Mouse (Mus musculus): Measurements from ENCODE around the gene Eif4ebp2.
"Not testable (repeated sequence)": the region's sequence is repeated elsewhere in the genome, so short reads cannot be mapped to it uniquely, and the experiment has no call there.

The Eif4ebp2 gene

GRCm38 (mm10) chr10:61465009-61465408, 12.5 kb upstream of the Eif4ebp2 start:
- DNase-seq: no peak

- DNase-seq: no peak
Measured at GRCm38 (mm10) chr10:61457182-61457581, 4.7 kb upstream of the Eif4ebp2 start.

- not testable (repeated sequence) for DNase-seq
Measured at GRCm38 (mm10) chr10:61453171-61453570, 710 bp upstream of the Eif4ebp2 start.

- peak; percentile 67 to 73 for DNase-seq
Measured at GRCm38 (mm10) chr10:61451931-61452617, 387 bp downstream of the Eif4ebp2 start.

- peak; percentile 43 to 51 for DNase-seq
Measured at GRCm38 (mm10) chr10:61451463-61451930, 964 bp downstream of the Eif4ebp2 start.

GRCm38 (mm10) chr10:61448834-61449233, 3.6 kb downstream of the Eif4ebp2 start:
- no peak for DNase-seq

- DNase-seq: no peak
Measured at GRCm38 (mm10) chr10:61447581-61448353, 4.7 kb downstream of the Eif4ebp2 start.

GRCm38 (mm10) chr10:61445016-61445415, 7.4 kb downstream of the Eif4ebp2 start:
- no peak for DNase-seq

- DNase-seq: no peak
Measured at GRCm38 (mm10) chr10:61443876-61444275, 8.6 kb downstream of the Eif4ebp2 start.

GRCm38 (mm10) chr10:61443456-61443855, 9.0 kb downstream of the Eif4ebp2 start:
- no peak for DNase-seq

- no peak for DNase-seq
Measured at GRCm38 (mm10) chr10:61440202-61440800, 12.2 kb downstream of the Eif4ebp2 start.

GRCm38 (mm10) chr10:61431375-61431774, 21.1 kb downstream of the Eif4ebp2 start:
- DNase-seq: peak in 1 of 2 experiments; percentile 33

GRCm38 (mm10) chr10:61429043-61429442, 23.4 kb downstream of the Eif4ebp2 start:
- no peak for DNase-seq

GRCm38 (mm10) chr10:61428416-61428815, 24.0 kb downstream of the Eif4ebp2 start:
- no peak for DNase-seq

GRCm38 (mm10) chr10:61427951-61428350, 24.5 kb downstream of the Eif4ebp2 start:
- DNase-seq: no peak

- DNase-seq: peak in 1 of 2 experiments; percentile 36
Measured at GRCm38 (mm10) chr10:61426251-61426757, 26.2 kb downstream of the Eif4ebp2 start.

- DNase-seq: peak; percentile 37 to 47
Measured at GRCm38 (mm10) chr10:61425047-61425446, 27.4 kb downstream of the Eif4ebp2 start.

- peak; percentile 28 to 37 for DNase-seq
Measured at GRCm38 (mm10) chr10:61424500-61424899, 28.0 kb downstream of the Eif4ebp2 start.

GRCm38 (mm10) chr10:61423289-61423688, 29.2 kb downstream of the Eif4ebp2 start:
- peak; percentile 63 to 73 for DNase-seq

- DNase-seq: no peak
Measured at GRCm38 (mm10) chr10:61422861-61423260, 29.6 kb downstream of the Eif4ebp2 start.

- DNase-seq: no peak
Measured at GRCm38 (mm10) chr10:61420011-61420410, 32.5 kb downstream of the Eif4ebp2 start.

- DNase-seq: no peak
Measured at GRCm38 (mm10) chr10:61419146-61419545, 33.3 kb downstream of the Eif4ebp2 start.
